8 mouse cellular contexts compared by ENCODE assay signal in genomic region chr2:94263530-94263937, GRCm38 (mm10).
DNase-seq lines count a peak whose midpoint lies in the region; ATAC-seq and TF ChIP-seq lines count a peak whose summit lies in the region.

No protein-coding gene starts in this region.

- H3K4me1 ChIP-seq in E14TG2a.4 (replicated peaks; ENCODE audit: low read depth, low read length), result peaks cover 69% of the 10 kb centered on the region
- H3K4me1 ChIP-seq in embryonic facial prominence, embryonic 13.5 days, result peaks cover 29% of the 10 kb centered on the region
- peaks cover 16% of the 10 kb centered on the region for H3K4me1 ChIP-seq in intestine, embryonic 16.5 days (ENCODE audit: control insufficient read depth, insufficient read depth, low read length)
- H3K4me1 ChIP-seq in midbrain, postnatal 0 days (ENCODE audit: insufficient read depth, low read length), result peaks cover 3% of the 10 kb centered on the region; the same call in 1 of the 2 replicates

- under 1% methylated on average over 14 of the region's 14 CpGs for WGBS in embryonic facial prominence, embryonic 13.5 days
- WGBS in intestine, embryonic 16.5 days, result under 1% methylated on average over 14 of the region's 14 CpGs
- under 1% methylated on average over 13 of the region's 14 CpGs for WGBS in midbrain, postnatal 0 days

- ATAC-seq in embryonic facial prominence, embryonic 13.5 days (ENCODE audit: insufficient number of reproducible peaks, insufficient read depth, low FRiP score, low TSS enrichment, low read depth), result no peak
- no peak for ATAC-seq in intestine, embryonic 16.5 days
- no peak; the same call in 1 of the 2 replicates for ATAC-seq in midbrain, postnatal 0 days (ENCODE audit: low FRiP score)

- no peak overlapping the region for H3K27ac ChIP-seq in gastrocnemius, adult 2 months
- H3K27ac ChIP-seq in embryonic facial prominence, embryonic 13.5 days, result no peak overlapping the region
- no peak overlapping the region for H3K27ac ChIP-seq in intestine, embryonic 16.5 days (ENCODE audit: low read length)
- H3K27ac ChIP-seq in midbrain, postnatal 0 days (ENCODE audit: low read depth, low read length), result peak overlapping the region; percentile 28; the same call in 1 of the 2 replicates

- DNase-seq in gastrocnemius, adult 2 months, result no peak
- no peak for DNase-seq in gastrocnemius, postnatal 25 days
- DNase-seq in midbrain, postnatal 0 days (ENCODE audit: low spot score), result peak; percentile 54
- DNase-seq in gastrocnemius, adult 8-10 months (ENCODE audit: low spot score in 2 of 2), result no peak
- DNase-seq in adrenal gland, postnatal 25 days, result no peak

- no peaks in the 10 kb centered on the region for H3K36me3 ChIP-seq in E14TG2a.4 (ENCODE audit: insufficient read depth, low read length)
- H3K36me3 ChIP-seq in embryonic facial prominence, embryonic 13.5 days, result no peaks in the 10 kb centered on the region
- H3K36me3 ChIP-seq in intestine, embryonic 16.5 days (ENCODE audit: control insufficient read depth, insufficient read depth, low read length), result no peaks in the 10 kb centered on the region
- H3K36me3 ChIP-seq in midbrain, postnatal 0 days (ENCODE audit: insufficient read depth, low read length), result no peaks in the 10 kb centered on the region

- intact Hi-C loops in gastrocnemius, adult 2 months (cut with DNase I), result no loop called here

- no peaks in the 10 kb centered on the region for H3K9me3 ChIP-seq in E14TG2a.4 (ENCODE audit: low read length)
- no peaks in the 10 kb centered on the region for H3K9me3 ChIP-seq in embryonic facial prominence, embryonic 13.5 days
- no peaks in the 10 kb centered on the region for H3K9me3 ChIP-seq in intestine, embryonic 16.5 days (ENCODE audit: control insufficient read depth, low read length)
- H3K9me3 ChIP-seq in midbrain, postnatal 0 days (ENCODE audit: low read length), result no peaks in the 10 kb centered on the region

- peak overlapping the region; percentile 19; the same call in 1 of the 2 replicates for H3K4me3 ChIP-seq in gastrocnemius, adult 2 months
- H3K4me3 ChIP-seq in E14TG2a.4 (replicated peaks; ENCODE audit: low read length), result peak overlapping the region; percentile 54
- H3K4me3 ChIP-seq in embryonic facial prominence, embryonic 13.5 days, result peak overlapping the region; percentile 31
- peak overlapping the region; percentile 25; the same call in 1 of the 2 replicates for H3K4me3 ChIP-seq in intestine, embryonic 16.5 days (ENCODE audit: low read length)
- peak overlapping the region; percentile 42 for H3K4me3 ChIP-seq in midbrain, postnatal 0 days (ENCODE audit: low read depth, low read length)

- peak overlapping the region; percentile 66 for H3K4me2 ChIP-seq in embryonic facial prominence, embryonic 13.5 days
- peak overlapping the region; percentile 42 for H3K4me2 ChIP-seq in intestine, embryonic 16.5 days (ENCODE audit: low read depth, low read length)
- H3K4me2 ChIP-seq in midbrain, postnatal 0 days (ENCODE audit: low read depth, low read length, poor library complexity, severe bottlenecking), result peak overlapping the region; percentile 74

- peaks cover 48% of the 10 kb centered on the region for H3K27me3 ChIP-seq in E14TG2a.4 (ENCODE audit: insufficient read depth, low read length)
- peaks cover 49% of the 10 kb centered on the region for H3K27me3 ChIP-seq in embryonic facial prominence, embryonic 13.5 days
- no peaks in the 10 kb centered on the region; the same call in 1 of the 2 replicates for H3K27me3 ChIP-seq in intestine, embryonic 16.5 days (replicated peaks; ENCODE audit: control insufficient read depth, insufficient read depth, low read length)
- no peaks in the 10 kb centered on the region for H3K27me3 ChIP-seq in midbrain, postnatal 0 days (ENCODE audit: insufficient read depth, low read length)

- H3K9ac ChIP-seq in embryonic facial prominence, embryonic 13.5 days, result peak overlapping the region; percentile 58; the same call in 1 of the 2 replicates
- no peak overlapping the region for H3K9ac ChIP-seq in intestine, embryonic 16.5 days (ENCODE audit: low read depth, low read length)
- H3K9ac ChIP-seq in midbrain, postnatal 0 days (replicated peaks; ENCODE audit: low read length, poor library complexity, severe bottlenecking), result peak overlapping the region; percentile 54; the same call in 1 of the 2 replicates

- TF ChIP-seq CTCF in gastrocnemius, adult 2 months (IDR thresholded peaks at IDR 0.05), result no peak
- TF ChIP-seq CTCF in E14TG2a.4 (conservative IDR thresholded peaks at IDR 0.05; ENCODE audit: low read length), result no peak
- TF ChIP-seq CTCF in midbrain, postnatal 0 days (IDR thresholded peaks at IDR 0.05), result peak; percentile 52
